Mouse (Mus musculus): ENCODE results near the gene Ust. TPM values are rescaled to one million over a fixed set of nuclear protein-coding genes. Genes with fewer than 3 reads are reported as not detected.

Ust gene
- polyA plus RNA-seq, 1 experiment from 2014 or later = 10.8 TPM

- no peak overlapping the region for H3K4me3 ChIP-seq (ENCODE audit: low read depth, low read length)
- ATAC-seq (ENCODE audit: low read depth) (no peak), DNase-seq (ENCODE audit: low spot score) (no peak)
- H3K36me3 ChIP-seq (ENCODE audit: control insufficient read depth, insufficient read depth, low read length) = no peaks in the 10 kb centered on the region
- no peak overlapping the region for H3K9ac ChIP-seq (ENCODE audit: low read depth, low read length)
- peaks cover 26% of the 10 kb centered on the region for H3K4me1 ChIP-seq (ENCODE audit: control insufficient read depth, insufficient read depth, low read length)
- H3K27me3 ChIP-seq (replicated peaks; ENCODE audit: control insufficient read depth, insufficient read depth, low read length) = no peaks in the 10 kb centered on the region
- H3K9me3 ChIP-seq (ENCODE audit: control insufficient read depth, low read length) = no peaks in the 10 kb centered on the region
- no peak overlapping the region for H3K4me2 ChIP-seq (ENCODE audit: low read depth, low read length)
- WGBS = 60% methylated on average over 2 of the region's 2 CpGs
- no peak overlapping the region for H3K27ac ChIP-seq (replicated peaks; ENCODE audit: low read depth, low read length)
Measured at GRCm38 (mm10) chr10:8174697-8175096, 343.9 kb downstream of the Ust start.

- Histone ChIP-seq H3K36me3 (ENCODE audit: control insufficient read depth, insufficient read depth, low read length) (no peaks in the 10 kb centered on the region), H3K4me2 (ENCODE audit: low read depth, low read length) (no peak overlapping the region), H3K9ac (ENCODE audit: low read depth, low read length) (no peak overlapping the region), H3K27me3 (replicated peaks; ENCODE audit: control insufficient read depth, insufficient read depth, low read length) (no peaks in the 10 kb centered on the region), H3K4me3 (ENCODE audit: low read depth, low read length) (no peak overlapping the region), H3K9me3 (ENCODE audit: control insufficient read depth, low read length) (peaks cover 4% of the 10 kb centered on the region), H3K4me1 (ENCODE audit: control insufficient read depth, insufficient read depth, low read length) (peaks cover 26% of the 10 kb centered on the region), H3K27ac (replicated peaks; ENCODE audit: low read depth, low read length) (no peak overlapping the region)
- WGBS = 48% methylated on average over 7 of the region's 7 CpGs
- peak; percentile 77 for DNase-seq (ENCODE audit: low spot score)
- peak; percentile 70 for ATAC-seq (ENCODE audit: low read depth)
Measured at GRCm38 (mm10) chr10:8174230-8174629, 344.4 kb downstream of the Ust start.

- WGBS = 56% methylated on average over 3 of the region's 3 CpGs
- Histone ChIP-seq H3K9ac (ENCODE audit: low read depth, low read length) (no peak overlapping the region), H3K9me3 (ENCODE audit: control insufficient read depth, low read length) (peaks cover 16% of the 10 kb centered on the region), H3K4me1 (ENCODE audit: control insufficient read depth, insufficient read depth, low read length) (peaks cover 26% of the 10 kb centered on the region), H3K4me3 (ENCODE audit: low read depth, low read length) (no peak overlapping the region), H3K27ac (replicated peaks; ENCODE audit: low read depth, low read length) (no peak overlapping the region), H3K36me3 (ENCODE audit: control insufficient read depth, insufficient read depth, low read length) (no peaks in the 10 kb centered on the region), H3K27me3 (replicated peaks; ENCODE audit: control insufficient read depth, insufficient read depth, low read length) (no peaks in the 10 kb centered on the region), H3K4me2 (ENCODE audit: low read depth, low read length) (no peak overlapping the region)
- no peak for ATAC-seq (ENCODE audit: low read depth)
- peak; percentile 45 for DNase-seq (ENCODE audit: low spot score)
Measured at GRCm38 (mm10) chr10:8173032-8173431, 345.6 kb downstream of the Ust start.

GRCm38 (mm10) chr10:8171556-8171955, 347.1 kb downstream of the Ust start:
- H3K27me3 ChIP-seq (replicated peaks; ENCODE audit: control insufficient read depth, insufficient read depth, low read length) = no peaks in the 10 kb centered on the region
- no peak overlapping the region for H3K9ac ChIP-seq (ENCODE audit: low read depth, low read length)
- 83% methylated on average over 11 of the region's 11 CpGs for WGBS
- no peak overlapping the region for H3K27ac ChIP-seq (replicated peaks; ENCODE audit: low read depth, low read length)
- no peak overlapping the region for H3K4me2 ChIP-seq (ENCODE audit: low read depth, low read length)
- no peak overlapping the region for H3K4me3 ChIP-seq (ENCODE audit: low read depth, low read length)
- DNase-seq (ENCODE audit: low spot score) (no peak), ATAC-seq (ENCODE audit: low read depth) (no peak)
- H3K9me3 ChIP-seq (ENCODE audit: control insufficient read depth, low read length) = peaks cover 28% of the 10 kb centered on the region
- H3K36me3 ChIP-seq (ENCODE audit: control insufficient read depth, insufficient read depth, low read length) = no peaks in the 10 kb centered on the region
- H3K4me1 ChIP-seq (ENCODE audit: control insufficient read depth, insufficient read depth, low read length) = peaks cover 14% of the 10 kb centered on the region
